Mouse (Mus musculus) small intestine, adult 2 months (tissue): Measurements from ENCODE around the gene Ndnf.

Source experiments
- CTCF ChIP-seq: fragments of 200-500 bp; IDR thresholded peaks from 2 replicates; pipeline ENCODE4 v1.5.1; 2012; ENCODE audit warnings: low read depth, mild to moderate bottlenecking, control low read depth, inconsistent platforms, low read length, moderate library complexity, mixed read lengths; ENCODE audit not compliant: insufficient replicate concordance, insufficient read length; ENCODE audit errors: extremely low read depth
- POLR2A ChIP-seq: fragments of 200-500 bp; IDR thresholded peaks from 2 replicates; pipeline ENCODE4 v1.6.1; 2012; ENCODE audit warnings: low read depth, mild to moderate bottlenecking, control low read depth, inconsistent platforms, low read length, moderate library complexity

DNA sequence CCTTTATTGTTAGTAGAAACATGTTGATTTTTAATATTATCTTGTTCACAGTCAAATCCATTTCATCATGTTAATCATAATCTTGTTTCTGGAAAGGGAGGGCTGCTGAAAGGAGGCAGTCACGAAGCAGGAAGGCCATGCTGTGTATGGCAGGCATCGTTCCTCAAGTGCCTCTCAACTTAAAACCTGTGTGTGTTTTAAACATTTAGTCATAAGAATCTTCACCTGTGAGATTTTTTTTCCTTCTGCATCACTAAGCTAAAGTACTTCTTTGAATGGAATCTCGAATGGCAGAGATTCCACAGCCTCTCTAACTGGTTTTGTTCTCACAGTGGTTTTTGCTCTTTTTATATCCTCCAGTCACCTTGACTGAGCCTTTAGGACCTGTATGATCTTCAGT lies 25.0 kb upstream of the Ndnf start:
- no peak for TF ChIP-seq POLR2A
- TF ChIP-seq CTCF = no peak
